Mouse (Mus musculus) midbrain, embryonic 14.5 days (tissue): Measurements from ENCODE around the gene Dlg2. TPM values are rescaled to one million over a fixed set of nuclear protein-coding genes. Genes with fewer than 3 reads are reported as not detected.

Source experiments
- ATAC-seq: fragments of 200-750 bp; cut with Nextera tagmentation; 2 replicates; pipeline ENCODE4 v1.8.0; 2017; ENCODE audit warnings: moderate number of reproducible peaks, moderate library complexity; ENCODE audit not compliant: low FRiP score, low TSS enrichment
- DNase-seq: peaks from one replicate; pipeline ENCODE4 v3.0.0-alpha.2; 2015
- H3K27ac ChIP-seq: fragments of 300-500 bp; sonication (generic); replicated peaks from 2 replicates; pipeline ENCODE4 v1.5.1; 2014; ENCODE audit warnings: mild to moderate bottlenecking, low read depth, low read length, moderate library complexity
- H3K27me3 ChIP-seq: fragments of 300-500 bp; sonication (generic); 2 replicates; pipeline ENCODE4 v1.6.1; 2014; ENCODE audit warnings: low read length, control low read depth, mixed read lengths; ENCODE audit not compliant: control insufficient read depth, insufficient read depth
- H3K36me3 ChIP-seq: fragments of 300-500 bp; sonication (generic); 2 replicates; pipeline ENCODE4 v1.6.1; 2014; ENCODE audit warnings: low read length, control low read depth; ENCODE audit not compliant: control insufficient read depth, insufficient read depth
- H3K4me1 ChIP-seq: fragments of 300-500 bp; sonication (generic); 2 replicates; pipeline ENCODE4 v1.6.1; 2014; ENCODE audit warnings: mild to moderate bottlenecking, antibody characterized with exemption, low read length, control low read depth; ENCODE audit not compliant: control insufficient read depth, insufficient read depth
- H3K4me2 ChIP-seq: fragments of 300-500 bp; sonication (generic); 2 replicates; pipeline ENCODE4 v1.6.1; 2014; ENCODE audit warnings: mild to moderate bottlenecking, low read length, moderate library complexity
- H3K4me3 ChIP-seq: fragments of 300-500 bp; sonication (generic); replicated peaks from 2 replicates; pipeline ENCODE4 v1.5.1; 2014; ENCODE audit warnings: low read depth, low read length
- H3K9ac ChIP-seq: fragments of 300-500 bp; sonication (generic); replicated peaks from 2 replicates; pipeline ENCODE4 v1.6.1; 2014; ENCODE audit warnings: mild to moderate bottlenecking, low read length, moderate library complexity
- H3K9me3 ChIP-seq: fragments of 300-500 bp; sonication (generic); 2 replicates; pipeline ENCODE4 v1.6.1; 2016; ENCODE audit warnings: low read length, control low read depth, mixed read lengths; ENCODE audit not compliant: control insufficient read depth
- WGBS: fragments of 180-500 bp; shearing (Covaris S2); extraction: QIAGEN DNeasy Blood & Tissue Kit; methylation state at CpG from one replicate; pipeline ENCODE4 v1.1.7; 2014; 5-methylcytosine and 5-hydroxymethylcytosine counted together
- polyA plus RNA-seq: library from polyadenylated mRNA; unstranded; fragments of >200 nt; fragmentation: Nextera tagmentation; extraction: Ambion mirVana; gene quantifications from 2 replicates; pipeline ENCODE4 v1.2.1, GENCODE M21; 2014

The Dlg2 gene
- polyA plus RNA-seq, 1 experiment from 2014 or later = 19.3 TPM

GRCm38 (mm10) chr7:91972970-91973369, 1496.5 kb downstream of the Dlg2 start:
- no peak overlapping the region for H3K4me2 ChIP-seq
- H3K9ac ChIP-seq = no peak overlapping the region
- no peaks in the 10 kb centered on the region for H3K36me3 ChIP-seq
- WGBS = 74% methylated on average over 1 of the region's 1 CpGs
- H3K9me3 ChIP-seq = no peaks in the 10 kb centered on the region
- H3K4me3 ChIP-seq = no peak overlapping the region
- H3K27ac ChIP-seq = no peak overlapping the region
- DNase-seq (no peak), ATAC-seq (no peak)
- H3K4me1 ChIP-seq = no peaks in the 10 kb centered on the region
- H3K27me3 ChIP-seq = no peaks in the 10 kb centered on the region

DNA sequence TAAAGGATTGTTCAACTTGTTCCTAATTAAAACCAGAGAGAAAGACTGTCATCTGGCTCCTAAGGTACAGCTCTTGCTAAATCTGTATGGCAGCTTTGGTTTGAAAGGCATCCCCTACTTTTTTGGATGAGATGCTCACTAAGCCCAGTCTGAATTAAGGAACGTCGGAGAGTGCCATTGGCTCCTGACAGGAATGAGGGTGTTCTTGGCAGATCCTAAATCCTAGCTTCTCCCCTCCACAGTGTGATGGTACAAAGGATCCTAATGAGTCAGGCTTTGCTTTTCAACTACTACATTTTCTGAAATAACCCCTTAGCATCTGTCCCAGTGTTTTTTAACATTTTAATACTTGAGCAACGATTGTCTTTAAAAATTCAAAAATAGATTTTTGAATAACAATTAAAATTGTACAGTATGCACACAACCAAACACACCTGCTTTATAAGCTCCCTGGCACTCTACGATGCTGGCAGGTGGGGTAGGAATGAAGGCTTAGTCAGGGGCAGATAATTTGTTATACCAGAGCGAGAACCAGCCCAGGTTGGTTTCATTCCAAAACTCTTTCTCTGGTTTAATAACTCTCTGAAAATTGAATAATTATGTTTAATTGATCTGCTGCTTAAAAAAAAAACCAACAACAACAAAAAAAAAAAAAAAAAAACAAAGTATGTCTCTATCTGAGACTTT, 1527.4 kb downstream of the Dlg2 start:
- Histone ChIP-seq H3K27ac (no peak overlapping the region), H3K4me3 (no peak overlapping the region), H3K4me1 (no peaks in the 10 kb centered on the region), H3K27me3 (no peaks in the 10 kb centered on the region), H3K9ac (no peak overlapping the region), H3K4me2 (no peak overlapping the region), H3K36me3 (no peaks in the 10 kb centered on the region), H3K9me3 (no peaks in the 10 kb centered on the region)
- DNase-seq (no peak), ATAC-seq (no peak)
- WGBS = 84% methylated on average over 5 of the region's 5 CpGs

DNA sequence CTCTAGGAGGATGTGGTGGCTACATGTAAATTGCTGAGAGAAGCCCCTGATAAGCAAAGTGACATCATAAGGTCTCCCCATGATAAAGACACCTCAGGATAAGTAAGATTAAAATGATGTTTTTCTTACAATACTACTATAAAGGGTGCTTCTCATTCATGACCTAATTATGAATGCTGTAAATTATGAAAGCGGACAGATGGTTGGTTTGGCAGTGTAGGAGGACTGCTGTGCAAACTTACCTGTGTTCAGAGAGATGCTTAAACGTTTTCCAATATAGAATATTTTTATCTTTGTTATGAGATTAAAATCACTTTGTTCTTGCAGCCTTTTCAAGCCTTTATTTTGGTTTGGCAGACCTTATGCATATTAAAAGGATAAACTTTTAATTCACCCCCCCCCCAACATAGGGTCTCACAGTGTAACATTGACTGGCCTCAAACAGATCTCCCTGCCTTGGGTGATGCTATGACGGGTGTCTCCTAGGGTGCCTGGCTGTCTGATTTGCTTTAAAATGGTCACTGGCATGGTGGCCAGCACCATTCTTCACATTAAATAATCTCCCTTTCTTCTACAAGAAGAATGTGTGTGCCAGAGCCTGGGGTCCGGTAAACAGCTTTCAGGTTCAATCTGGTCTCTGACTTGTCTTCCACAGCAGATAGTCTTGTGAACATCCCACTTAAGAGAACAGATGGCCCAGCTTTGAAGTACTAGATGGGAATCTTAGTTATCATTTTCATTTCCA, 1529.4 kb downstream of the Dlg2 start:
- no peaks in the 10 kb centered on the region for H3K4me1 ChIP-seq
- no peak overlapping the region for H3K9ac ChIP-seq
- no peak overlapping the region for H3K4me2 ChIP-seq
- no peaks in the 10 kb centered on the region for H3K36me3 ChIP-seq
- DNase-seq (no peak), ATAC-seq (no peak)
- H3K27me3 ChIP-seq = no peaks in the 10 kb centered on the region
- no peak overlapping the region for H3K27ac ChIP-seq
- H3K4me3 ChIP-seq = no peak overlapping the region
- WGBS = 71% methylated on average over 4 of the region's 4 CpGs
- no peaks in the 10 kb centered on the region for H3K9me3 ChIP-seq

- no peak for DNase-seq
- no peak overlapping the region for H3K27ac ChIP-seq
- H3K4me1 ChIP-seq = no peaks in the 10 kb centered on the region
- no peak for ATAC-seq
- no peak overlapping the region for H3K4me2 ChIP-seq
- no peaks in the 10 kb centered on the region for H3K27me3 ChIP-seq
- no peaks in the 10 kb centered on the region for H3K36me3 ChIP-seq
- no peak overlapping the region for H3K9ac ChIP-seq
- no peaks in the 10 kb centered on the region for H3K9me3 ChIP-seq
- 94% methylated on average over 1 of the region's 1 CpGs for WGBS
- no peak overlapping the region for H3K4me3 ChIP-seq
Measured at GRCm38 (mm10) chr7:92008702-92009101, 1532.2 kb downstream of the Dlg2 start.

GRCm38 (mm10) chr7:92024928-92025327, 1548.5 kb downstream of the Dlg2 start:
- H3K36me3 ChIP-seq = no peaks in the 10 kb centered on the region
- H3K4me1 ChIP-seq = no peaks in the 10 kb centered on the region
- H3K27me3 ChIP-seq = no peaks in the 10 kb centered on the region
- H3K4me3 ChIP-seq = no peak overlapping the region
- DNase-seq (no peak), ATAC-seq (no peak)
- no peak overlapping the region for H3K4me2 ChIP-seq
- no peak overlapping the region for H3K27ac ChIP-seq
- H3K9me3 ChIP-seq = no peaks in the 10 kb centered on the region
- 67% methylated on average over 1 of the region's 1 CpGs for WGBS
- no peak overlapping the region for H3K9ac ChIP-seq

DNA sequence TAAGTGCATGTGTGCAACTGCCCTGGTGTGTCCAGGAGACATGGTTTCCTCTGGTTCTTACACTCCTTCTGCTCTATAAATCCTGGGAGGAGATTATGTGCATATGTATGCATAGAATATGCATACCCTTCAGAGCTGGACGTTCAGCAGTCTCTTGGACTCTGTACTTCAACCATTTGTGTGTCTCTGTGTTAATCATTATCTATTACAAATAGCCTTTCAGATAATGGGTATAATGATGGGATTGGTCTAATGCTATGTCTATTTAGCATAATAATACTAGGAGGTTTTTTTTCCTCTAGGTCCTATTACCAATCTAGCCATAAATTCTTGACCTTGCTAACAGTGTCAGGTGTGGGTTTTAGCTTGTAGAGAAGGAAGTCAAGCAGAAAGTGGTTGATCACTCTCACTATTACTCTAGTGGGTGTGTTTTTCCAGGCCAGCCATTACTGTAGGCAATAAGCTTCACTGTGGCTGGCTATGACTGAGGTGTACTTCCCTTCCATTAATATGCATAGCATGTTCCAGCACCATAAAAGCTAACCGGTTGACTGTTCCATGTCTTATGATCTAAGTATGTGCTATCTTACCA, 1549.1 kb downstream of the Dlg2 start:
- Histone ChIP-seq H3K4me2 (no peak overlapping the region), H3K27me3 (no peaks in the 10 kb centered on the region), H3K9ac (no peak overlapping the region), H3K9me3 (no peaks in the 10 kb centered on the region), H3K27ac (no peak overlapping the region), H3K4me1 (no peaks in the 10 kb centered on the region), H3K4me3 (no peak overlapping the region), H3K36me3 (no peaks in the 10 kb centered on the region)
- ATAC-seq = no peak
- WGBS = 73% methylated on average over 2 of the region's 2 CpGs
- DNase-seq = no peak

GRCm38 (mm10) chr7:92027049-92027448, 1550.6 kb downstream of the Dlg2 start:
- ATAC-seq = no peak; the same call in 1 of the 2 replicates
- H3K9ac ChIP-seq = no peak overlapping the region

GRCm38 (mm10) chr7:92034256-92034655, 1557.8 kb downstream of the Dlg2 start:
- Histone ChIP-seq H3K27me3 (no peaks in the 10 kb centered on the region), H3K36me3 (no peaks in the 10 kb centered on the region), H3K4me3 (no peak overlapping the region), H3K4me2 (no peak overlapping the region), H3K9ac (no peak overlapping the region), H3K4me1 (no peaks in the 10 kb centered on the region), H3K9me3 (no peaks in the 10 kb centered on the region), H3K27ac (no peak overlapping the region)
- 95% methylated on average over 2 of the region's 2 CpGs for WGBS
- ATAC-seq = no peak
- no peak for DNase-seq

More at GRCm38 (mm10) chr7:92027049-92027448, 1550.6 kb downstream of the Dlg2 start:
- no peak overlapping the region for H3K27ac ChIP-seq
- no peak overlapping the region for H3K4me3 ChIP-seq
- WGBS = 36% methylated on average over 7 of the region's 7 CpGs
- no peak overlapping the region for H3K4me2 ChIP-seq
- no peaks in the 10 kb centered on the region for H3K27me3 ChIP-seq
- no peaks in the 10 kb centered on the region for H3K4me1 ChIP-seq
- H3K36me3 ChIP-seq = no peaks in the 10 kb centered on the region
- peak; percentile 86 for DNase-seq
- H3K9me3 ChIP-seq = no peaks in the 10 kb centered on the region
